Mouse (Mus musculus): ENCODE results near the gene Pald1. TPM values are rescaled to one million over a fixed set of nuclear protein-coding genes. Genes with fewer than 3 reads are reported as not detected.
A peak's percentile ranks its signal among the peaks of the same experiment; 100 is the strongest.

Gene Pald1
- total and polyA plus RNA-seq, 3 experiments, result 2.9 to 6.4 TPM; not detected in 1

- no peaks in the 10 kb centered on the region for H3K4me1 ChIP-seq (ENCODE audit: control insufficient read depth in 1 of 2, insufficient read depth in 2 of 2, low read length in 2 of 2)
- no peak overlapping the region for H3K4me3 ChIP-seq (ENCODE audit: control insufficient read depth in 1 of 2, insufficient read depth in 1 of 2, low read depth in 2 of 2, low read length in 2 of 2)
- no peak overlapping the region for H3K27ac ChIP-seq (ENCODE audit: control insufficient read depth, low read depth, low read length)
- DNase-seq (ENCODE audit: low read depth, low spot score), result no peak
- H3K27me3 ChIP-seq (ENCODE audit: control insufficient read depth in 1 of 2, insufficient read depth in 2 of 2, low read length in 2 of 2), result no peaks in the 10 kb centered on the region
- H3K36me3 ChIP-seq (ENCODE audit: control insufficient read depth in 1 of 2, insufficient read depth in 2 of 2, low read length in 2 of 2), result no peaks in the 10 kb centered on the region
- no peak overlapping the region for H3K9ac ChIP-seq (ENCODE audit: control insufficient read depth, low read depth, low read length, poor library complexity, severe bottlenecking)
- TF ChIP-seq EP300 (IDR thresholded peaks at IDR 0.05; ENCODE audit: low read depth in 1 of 2, low read length in 2 of 2) (no peak), TCF12 (IDR thresholded peaks at IDR 0.05; ENCODE audit: low read depth, low read length) (no peak), MYC (IDR thresholded peaks at IDR 0.05; ENCODE audit: low read depth, low read length) (no peak), SIN3A (IDR thresholded peaks at IDR 0.05; ENCODE audit: low read length) (no peak), ZC3H11A (IDR thresholded peaks at IDR 0.05; ENCODE audit: low read depth, low read length) (no peak), CHD1 (IDR thresholded peaks at IDR 0.05; ENCODE audit: low read depth, low read length) (no peak), USF2 (IDR thresholded peaks at IDR 0.05; ENCODE audit: borderline replicate concordance in 1 of 2, insufficient read depth in 1 of 2, low read depth in 1 of 2, low read length in 2 of 2) (no peak), BHLHE40 (IDR thresholded peaks at IDR 0.05; ENCODE audit: borderline replicate concordance, low read depth, low read length) (no peak)
- H3K79me2 ChIP-seq (ENCODE audit: control insufficient read depth, insufficient read depth, low read length, poor library complexity), result no peaks in the 10 kb centered on the region
- no peaks in the 10 kb centered on the region for H3K9me3 ChIP-seq (replicated peaks; ENCODE audit: insufficient read depth, low read length)
Observed at GRCm38 (mm10) chr10:61402911-61403310, 19.6 kb upstream of the Pald1 start.

- Histone ChIP-seq H3K9me3 (replicated peaks; ENCODE audit: insufficient read depth, low read length) (no peaks in the 10 kb centered on the region), H3K9ac (ENCODE audit: control insufficient read depth, low read depth, low read length, poor library complexity, severe bottlenecking) (no peak overlapping the region), H3K27me3 (ENCODE audit: control insufficient read depth in 1 of 2, insufficient read depth in 2 of 2, low read length in 2 of 2) (no peaks in the 10 kb centered on the region), H3K4me1 (ENCODE audit: control insufficient read depth in 1 of 2, insufficient read depth in 2 of 2, low read length in 2 of 2) (no peaks in the 10 kb centered on the region), H3K79me2 (ENCODE audit: control insufficient read depth, insufficient read depth, low read length, poor library complexity) (no peaks in the 10 kb centered on the region), H3K4me3 (ENCODE audit: control insufficient read depth in 1 of 2, insufficient read depth in 1 of 2, low read depth in 2 of 2, low read length in 2 of 2) (no peak overlapping the region), H3K36me3 (ENCODE audit: control insufficient read depth in 1 of 2, insufficient read depth in 2 of 2, low read length in 2 of 2) (no peaks in the 10 kb centered on the region), H3K27ac (ENCODE audit: control insufficient read depth, low read depth, low read length) (no peak overlapping the region)
- peak; percentile 65 for DNase-seq (ENCODE audit: low read depth, low spot score)
- TF ChIP-seq MEF2A (IDR thresholded peaks at IDR 0.05; ENCODE audit: extremely low read depth, insufficient replicate concordance, low read depth, low read length, poor library complexity, severe bottlenecking), result no peak
- TF ChIP-seq MAX (IDR thresholded peaks at IDR 0.05; ENCODE audit: low read length), result peak; percentile 63; the same call in 1 of the 2 replicates
- TF ChIP-seq RCOR1 (IDR thresholded peaks at IDR 0.05; ENCODE audit: low read depth, low read length), result no peak
- TF ChIP-seq SIN3A (IDR thresholded peaks at IDR 0.05; ENCODE audit: low read length), result no peak
- no peak for TF ChIP-seq KAT2A (conservative IDR thresholded peaks at IDR 0.05; ENCODE audit: low read depth, low read length)
- TF ChIP-seq ZKSCAN1 (IDR thresholded peaks at IDR 0.05; ENCODE audit: low read depth, low read length), result no peak
- TF ChIP-seq CTCF (IDR thresholded peaks at IDR 0.05 in 2 of 3, conservative IDR thresholded peaks at IDR 0.05 in 1 of 3; ENCODE audit: control insufficient read depth in 1 of 3, insufficient read depth in 1 of 3, low read depth in 2 of 3, low read length in 3 of 3, poor library complexity in 1 of 3, severe bottlenecking in 1 of 3), result peak; percentile 29 to 56 (median 53)
- TF ChIP-seq UBTF (IDR thresholded peaks at IDR 0.05; ENCODE audit: borderline replicate concordance, insufficient read depth, low read depth, low read length), result no peak
- TF ChIP-seq CHD2 (IDR thresholded peaks at IDR 0.05; ENCODE audit: low read length), result no peak
- TF ChIP-seq RAD21 (IDR thresholded peaks at IDR 0.05; ENCODE audit: low read depth, low read length), result peak; percentile 29
- no peak for TF ChIP-seq ZC3H11A (IDR thresholded peaks at IDR 0.05; ENCODE audit: low read depth, low read length)
- no peak for TF ChIP-seq GATA1 (IDR thresholded peaks at IDR 0.05; ENCODE audit: low read depth, low read length)
- no peak for TF ChIP-seq MAFK (IDR thresholded peaks at IDR 0.05; ENCODE audit: borderline replicate concordance, low read depth, low read length)
- no peak for TF ChIP-seq CHD1 (IDR thresholded peaks at IDR 0.05; ENCODE audit: low read depth, low read length)
- no peak for TF ChIP-seq POLR2AphosphoS5 (IDR thresholded peaks at IDR 0.05; ENCODE audit: borderline replicate concordance, low read depth, low read length)
- no peak for TF ChIP-seq POLR2A (IDR thresholded peaks at IDR 0.05; ENCODE audit: control insufficient read depth in 1 of 2, insufficient read depth in 1 of 2, low read depth in 1 of 2, low read length in 2 of 2, poor library complexity in 1 of 2)
- no peak for TF ChIP-seq TAL1 (IDR thresholded peaks at IDR 0.05; ENCODE audit: low read length)
- peak; percentile 43 for TF ChIP-seq SMC3 (IDR thresholded peaks at IDR 0.05; ENCODE audit: low read depth, low read length)
- no peak for TF ChIP-seq JUND (IDR thresholded peaks at IDR 0.05; ENCODE audit: low read depth, low read length)
- TF ChIP-seq ETS1 (IDR thresholded peaks at IDR 0.05; ENCODE audit: low read depth, low read length), result no peak
- TF ChIP-seq HCFC1 (IDR thresholded peaks at IDR 0.05; ENCODE audit: low read depth, low read length), result no peak
- TF ChIP-seq NELFE (IDR thresholded peaks at IDR 0.05; ENCODE audit: low read depth, low read length), result no peak
- no peak for TF ChIP-seq TCF12 (IDR thresholded peaks at IDR 0.05; ENCODE audit: low read depth, low read length)
- TF ChIP-seq NRF1 (IDR thresholded peaks at IDR 0.05; ENCODE audit: insufficient read depth, low read depth, low read length, poor library complexity, severe bottlenecking), result no peak
- no peak for TF ChIP-seq ZNF384 (IDR thresholded peaks at IDR 0.05; ENCODE audit: low read depth, low read length)
- no peak for TF ChIP-seq MXI1 (IDR thresholded peaks at IDR 0.05; ENCODE audit: low read depth, low read length)
- peak; percentile 71; the same call in 1 of the 2 replicates for TF ChIP-seq MYC (IDR thresholded peaks at IDR 0.05; ENCODE audit: low read depth, low read length)
- TF ChIP-seq ZMIZ1 (IDR thresholded peaks at IDR 0.05; ENCODE audit: low read depth, low read length), result no peak
Observed at GRCm38 (mm10) chr10:61402480-61402879, 19.1 kb upstream of the Pald1 start.

All from MEL (cell line).